8 mouse cellular contexts compared by ENCODE assay signal in the genomic region with DNA sequence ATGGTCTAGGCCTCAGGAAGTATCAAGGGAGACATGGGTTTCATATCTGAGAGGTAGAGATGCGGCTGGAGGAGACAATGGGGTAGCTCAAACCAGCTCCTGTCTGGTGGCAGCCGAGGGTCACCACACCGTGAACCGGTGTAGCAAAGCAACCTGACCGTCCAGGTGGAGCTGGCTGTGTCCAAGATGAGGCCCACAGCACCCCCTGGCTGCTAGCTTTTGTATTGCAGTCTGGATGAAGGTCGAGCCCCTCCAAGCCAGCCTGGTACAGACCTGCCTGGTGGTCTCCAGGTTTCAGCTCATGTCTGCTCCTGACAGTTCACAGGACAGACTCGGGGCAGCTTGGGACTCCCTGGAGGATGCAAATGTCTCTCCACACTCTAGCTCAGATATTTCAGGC. TPM values are rescaled to one million over a fixed set of nuclear protein-coding genes. Genes with fewer than 3 reads are reported as not detected.
DNase-seq lines count a peak whose midpoint lies in the region; ATAC-seq lines count a peak whose summit lies in the region.

No protein-coding gene starts in this region.

- H3K27me3 ChIP-seq in midbrain, embryonic 10.5 days (ENCODE audit: low read depth, poor library complexity, severe bottlenecking), result no peaks in the 10 kb centered on the region
- H3K27me3 ChIP-seq in midbrain, embryonic 16.5 days (ENCODE audit: control insufficient read depth, insufficient read depth, low read depth, low read length), result no peaks in the 10 kb centered on the region
- no peaks in the 10 kb centered on the region for H3K27me3 ChIP-seq in limb, embryonic 11.5 days (ENCODE audit: control insufficient read depth, insufficient read depth, low read length)
- no peaks in the 10 kb centered on the region for H3K27me3 ChIP-seq in neural tube, embryonic 11.5 days (ENCODE audit: control insufficient read depth, insufficient read depth, low read length)

- H3K36me3 ChIP-seq in midbrain, embryonic 10.5 days, result peaks cover 96% of the 10 kb centered on the region
- peaks cover 28% of the 10 kb centered on the region for H3K36me3 ChIP-seq in midbrain, embryonic 16.5 days (ENCODE audit: control insufficient read depth, insufficient read depth, low read length)
- H3K36me3 ChIP-seq in limb, embryonic 11.5 days (ENCODE audit: control insufficient read depth, insufficient read depth, low read length), result peaks cover 25% of the 10 kb centered on the region
- peaks cover 20% of the 10 kb centered on the region for H3K36me3 ChIP-seq in neural tube, embryonic 11.5 days (ENCODE audit: control insufficient read depth, insufficient read depth, low read length)

- DNase-seq in midbrain, embryonic 10.5 days (ENCODE audit: low spot score), result peak; percentile 65
- DNase-seq in adrenal gland, postnatal 25 days, result peak; percentile 69
- DNase-seq in embryo, embryonic 11 days, result peak; percentile 70
- DNase-seq in induced T-regulatory cell, adult 2 months (ENCODE audit: low read depth), result peak; percentile 76
- peak; percentile 88 for DNase-seq in limb, embryonic 11.5 days (ENCODE audit: low spot score)
- peak; percentile 66 for DNase-seq in neural tube, embryonic 11.5 days (ENCODE audit: low spot score)
- peak; percentile 72 for DNase-seq in thymus, postnatal 14 days

- H3K4me1 ChIP-seq in midbrain, embryonic 10.5 days, result no peaks in the 10 kb centered on the region
- no peaks in the 10 kb centered on the region for H3K4me1 ChIP-seq in midbrain, embryonic 16.5 days (ENCODE audit: control insufficient read depth, insufficient read depth, low read length)
- peaks cover 4% of the 10 kb centered on the region; the same call in 1 of the 2 replicates for H3K4me1 ChIP-seq in limb, embryonic 11.5 days (ENCODE audit: control insufficient read depth, insufficient read depth, low read length)
- no peaks in the 10 kb centered on the region for H3K4me1 ChIP-seq in neural tube, embryonic 11.5 days (ENCODE audit: control insufficient read depth, insufficient read depth, low read length)

- H3K27ac ChIP-seq in midbrain, embryonic 10.5 days (replicated peaks), result no peak overlapping the region
- no peak overlapping the region for H3K27ac ChIP-seq in midbrain, embryonic 16.5 days (ENCODE audit: low read length)
- H3K27ac ChIP-seq in limb, embryonic 11.5 days (replicated peaks; ENCODE audit: low read depth, low read length), result no peak overlapping the region
- H3K27ac ChIP-seq in neural tube, embryonic 11.5 days (ENCODE audit: low read depth, low read length), result no peak overlapping the region

- no peak for ATAC-seq in midbrain, embryonic 16.5 days
- no peak for ATAC-seq in limb, embryonic 11.5 days (ENCODE audit: insufficient number of reproducible peaks, low FRiP score, low TSS enrichment, low read depth)
- no peak for ATAC-seq in neural tube, embryonic 11.5 days (ENCODE audit: insufficient read depth, low FRiP score, low TSS enrichment)

- WGBS in midbrain, embryonic 10.5 days, result 62% methylated on average over 7 of the region's 7 CpGs
- WGBS in midbrain, embryonic 16.5 days, result 55% methylated on average over 7 of the region's 7 CpGs
- 59% methylated on average over 7 of the region's 7 CpGs for WGBS in limb, embryonic 11.5 days
- WGBS in neural tube, embryonic 11.5 days, result 59% methylated on average over 7 of the region's 7 CpGs

- no peaks in the 10 kb centered on the region for H3K9me3 ChIP-seq in midbrain, embryonic 10.5 days (replicated peaks)
- no peaks in the 10 kb centered on the region for H3K9me3 ChIP-seq in midbrain, embryonic 16.5 days (replicated peaks; ENCODE audit: control insufficient read depth, low read length, poor library complexity, severe bottlenecking)
- H3K9me3 ChIP-seq in limb, embryonic 11.5 days (ENCODE audit: control insufficient read depth, low read length), result no peaks in the 10 kb centered on the region
- H3K9me3 ChIP-seq in neural tube, embryonic 11.5 days (ENCODE audit: control insufficient read depth, low read length), result no peaks in the 10 kb centered on the region

- no peak overlapping the region for H3K4me3 ChIP-seq in midbrain, embryonic 10.5 days
- H3K4me3 ChIP-seq in midbrain, embryonic 16.5 days (ENCODE audit: low read depth, low read length), result no peak overlapping the region
- no peak overlapping the region for H3K4me3 ChIP-seq in limb, embryonic 11.5 days (ENCODE audit: low read depth, low read length)
- no peak overlapping the region for H3K4me3 ChIP-seq in neural tube, embryonic 11.5 days (ENCODE audit: low read depth, low read length)

- no peak overlapping the region for H3K4me2 ChIP-seq in midbrain, embryonic 16.5 days (ENCODE audit: low read length)
- H3K4me2 ChIP-seq in limb, embryonic 11.5 days (ENCODE audit: low read depth, severe bottlenecking), result no peak overlapping the region
- H3K4me2 ChIP-seq in neural tube, embryonic 11.5 days (ENCODE audit: low read depth), result no peak overlapping the region

- H3K9ac ChIP-seq in midbrain, embryonic 16.5 days (ENCODE audit: low read depth, low read length), result no peak overlapping the region
- no peak overlapping the region for H3K9ac ChIP-seq in limb, embryonic 11.5 days (ENCODE audit: low read length)
- H3K9ac ChIP-seq in neural tube, embryonic 11.5 days (ENCODE audit: low read length), result no peak overlapping the region

RNA-seq across cellular contexts. Expression of gene Rflna, which starts 11.5 kb away (rescaled TPM):
- 6.8 TPM in 2 replicates for polyA plus RNA-seq in midbrain, embryonic 10.5 days (2016; fragmentation: Nextera tagmentation; extraction: Ambion mirVana)
- polyA plus RNA-seq in midbrain, embryonic 16.5 days (2015; fragmentation: Nextera tagmentation; extraction: Ambion mirVana), result 4.9 and 7.1 TPM in 2 replicates
- total RNA-seq in adrenal gland, postnatal 25 days (2021), result 3.9 and 4.3 TPM in 2 replicates
- polyA plus RNA-seq in limb, embryonic 11.5 days (2014; fragmentation: Nextera tagmentation; extraction: Ambion mirVana), result 8.0 and 11.8 TPM in 2 replicates
- polyA plus RNA-seq in neural tube, embryonic 11.5 days (2014; fragmentation: Nextera tagmentation; extraction: Ambion mirVana), result 7.7 and 8.6 TPM in 2 replicates
